Mouse (Mus musculus) kidney, adult 2 months (tissue): ENCODE data around the gene Olfr1179. TPM values are rescaled to one million over a fixed set of nuclear protein-coding genes. Genes with fewer than 3 reads are reported as not detected.
A peak's percentile ranks its signal among the peaks of the same experiment; 100 is the strongest.
"Not testable (repeated sequence)": the region's sequence is repeated elsewhere in the genome, so short reads cannot be mapped to it uniquely, and the experiment has no call there.

Experiments
- DNase-seq: peaks from one replicate; pipeline ENCODE4 v3.0.0; 2021
- H3K27ac ChIP-seq: fragments of 200-500 bp; 2 replicates; pipeline ENCODE4 v1.5.1; 2012; ENCODE audit warnings: low read depth, low read length, control low read depth, inconsistent platforms; ENCODE audit not compliant: insufficient read depth
- H3K27me3 ChIP-seq: fragments of 200-500 bp; replicated peaks from 2 replicates; pipeline ENCODE4 v1.6.1; 2012; ENCODE audit warnings: mild to moderate bottlenecking, moderate library complexity, low read length, inconsistent platforms; ENCODE audit not compliant: control insufficient read depth, insufficient read depth
- H3K36me3 ChIP-seq: fragments of 200-500 bp; 2 replicates; pipeline ENCODE4 v1.6.1; 2012; ENCODE audit warnings: mild to moderate bottlenecking, moderate library complexity, low read length, inconsistent platforms; ENCODE audit not compliant: control insufficient read depth, insufficient read depth
- H3K4me1 ChIP-seq: fragments of 200-500 bp; 2 replicates; pipeline ENCODE4 v1.6.1; 2011; ENCODE audit warnings: low read length; ENCODE audit not compliant: control insufficient read depth, insufficient read depth
- H3K4me3 ChIP-seq: fragments of 200-500 bp; 2 replicates; pipeline ENCODE4 v1.5.1; 2011; ENCODE audit warnings: mild to moderate bottlenecking, low read depth, low read length, control low read depth; ENCODE audit not compliant: insufficient read depth
- CTCF ChIP-seq: fragments of 200-500 bp; conservative IDR thresholded peaks from 2 replicates; pipeline ENCODE4 v1.5.1; 2011; ENCODE audit warnings: low read depth, mild to moderate bottlenecking, control low read depth, low read length, moderate library complexity, mixed read lengths; ENCODE audit not compliant: insufficient read depth, insufficient read length
- POLR2A ChIP-seq: fragments of 200-500 bp; IDR thresholded peaks from one replicate; pipeline ENCODE4 v1.6.1; 2011; ENCODE audit warnings: low read depth, low read length, control low read depth
- WGBS: fragments of 180-500 bp; shearing (Covaris S2); methylation state at CpG from one replicate; pipeline ENCODE4 v1.1.7; 2018; 5-methylcytosine and 5-hydroxymethylcytosine counted together
- polyA plus RNA-seq: library from polyadenylated mRNA; depleted of rRNA; stranded (reverse); fragments of >200 nt; gene quantifications from 2 replicates; pipeline ENCODE4 v1.2.3, GENCODE M21; 2012; rRNA removed

The Olfr1179 gene
- polyA plus RNA-seq = not detected in 2 replicates

- Histone ChIP-seq H3K4me3 (no peak within 1 kb of the TSS), H3K27me3 (no peaks in the 10 kb centered on the region), H3K36me3 (no peaks in the 10 kb centered on the region), H3K27ac (no peak within 1 kb of the TSS), H3K4me1 (no peaks in the 10 kb centered on the region)
- no peak for DNase-seq
- WGBS = 72% methylated on average over 3 of the region's 3 CpGs
- TF ChIP-seq POLR2A = no peak
- TF ChIP-seq CTCF = no peak
Measured at GRCm38 (mm10) chr2:88406353-88406752, at the start of gene Olfr1179. Gene Olfr1179, minus strand, starts transcription at chr2:88406453.

GRCm38 (mm10) chr2:88454567-88454966 lies 48.3 kb upstream of the Olfr1179 start, which contains the start of gene Olfr1183:
Gene Olfr1183, plus strand, starts transcription at chr2:88454867.
- 93% methylated on average over 1 of the region's 1 CpGs for WGBS

GRCm38 (mm10) chr2:88449031-88449430 lies 42.8 kb upstream of the Olfr1179 start, which contains the start of gene Gm13757:
Gene Gm13757, minus strand, starts transcription at chr2:88449131.
- Histone ChIP-seq H3K27me3 (no peaks in the 10 kb centered on the region), H3K36me3 (no peaks in the 10 kb centered on the region), H3K4me3 (no peak within 1 kb of the TSS), H3K27ac (no peak within 1 kb of the TSS), H3K4me1 (no peaks in the 10 kb centered on the region)
- no peak for TF ChIP-seq CTCF
- no peak for TF ChIP-seq POLR2A
- no peak for DNase-seq
- WGBS = 80% methylated on average over 1 of the region's 1 CpGs

More at GRCm38 (mm10) chr2:88454567-88454966, 48.3 kb upstream of the Olfr1179 start, which contains the start of gene Olfr1183:
- not testable (repeated sequence) for H3K36me3 ChIP-seq, H3K4me3 ChIP-seq, H3K4me1 ChIP-seq, DNase-seq, H3K27me3 ChIP-seq, H3K27ac ChIP-seq

- no peak within 1 kb of the TSS for H3K27ac ChIP-seq
- TF ChIP-seq CTCF (no peak), POLR2A (no peak)
- WGBS = 84% methylated on average over 1 of the region's 1 CpGs
- H3K27me3 ChIP-seq = no peaks in the 10 kb centered on the region
- H3K4me1 ChIP-seq = no peaks in the 10 kb centered on the region
- DNase-seq = no peak
- no peaks in the 10 kb centered on the region for H3K36me3 ChIP-seq
- H3K4me3 ChIP-seq = no peak within 1 kb of the TSS
Measured at GRCm38 (mm10) chr2:88426071-88426470, 19.8 kb upstream of the Olfr1179 start, which contains the start of gene Olfr1181. Gene Olfr1181, minus strand, starts transcription at chr2:88426171.

- TF ChIP-seq CTCF (no peak), POLR2A (no peak)
- no peaks in the 10 kb centered on the region for H3K4me1 ChIP-seq
- H3K27ac ChIP-seq = no peak within 1 kb of the TSS
- H3K27me3 ChIP-seq = no peaks in the 10 kb centered on the region
- no peaks in the 10 kb centered on the region for H3K36me3 ChIP-seq
- H3K4me3 ChIP-seq = no peak within 1 kb of the TSS
- WGBS = 53% methylated on average over 2 of the region's 2 CpGs
- DNase-seq = no peak
Measured at GRCm38 (mm10) chr2:88419051-88419450, 12.8 kb upstream of the Olfr1179 start, which contains the start of gene Olfr1180. Gene Olfr1180, minus strand, starts transcription at chr2:88419151.

- Histone ChIP-seq H3K27me3 (no peaks in the 10 kb centered on the region), H3K36me3 (no peaks in the 10 kb centered on the region)
- WGBS = 78% methylated on average over 1 of the region's 1 CpGs
Measured at GRCm38 (mm10) chr2:88386762-88387161, 19.5 kb downstream of the Olfr1179 start, which contains the start of gene Olfr1178. Gene Olfr1178, plus strand, starts transcription at chr2:88387062.

GRCm38 (mm10) chr2:88356304-88356703 lies 49.9 kb downstream of the Olfr1179 start:
- Histone ChIP-seq H3K27me3 (no peaks in the 10 kb centered on the region), H3K4me3 (no peak overlapping the region), H3K27ac (no peak overlapping the region), H3K36me3 (no peaks in the 10 kb centered on the region), H3K4me1 (no peaks in the 10 kb centered on the region)
- DNase-seq = peak; percentile 4
- WGBS = 2% methylated on average over 2 of the region's 2 CpGs
- TF ChIP-seq POLR2A = no peak
- no peak for TF ChIP-seq CTCF

More at GRCm38 (mm10) chr2:88386762-88387161, 19.5 kb downstream of the Olfr1179 start, which contains the start of gene Olfr1178:
- Histone ChIP-seq H3K27ac (no peak within 1 kb of the TSS), H3K4me1 (no peaks in the 10 kb centered on the region), H3K4me3 (no peak within 1 kb of the TSS)
- TF ChIP-seq CTCF = no peak
- TF ChIP-seq POLR2A = no peak
- no peak for DNase-seq

Other genes starting within 250 kb of the Olfr1179 start
- gene Olfr1168, start 224.6 kb downstream of the Olfr1179 start, polyA plus RNA-seq = not detected in 2 replicates
- gene Olfr1170, start 178.1 kb downstream of the Olfr1179 start, polyA plus RNA-seq = not detected in 2 replicates
- gene Olfr1173, start 126.6 kb downstream of the Olfr1179 start, polyA plus RNA-seq = not detected in 2 replicates
- not detected in 2 replicates for gene Olfr1174-ps, start 91.3 kb downstream of the Olfr1179 start, polyA plus RNA-seq
- gene Olfr1175-ps, start 79.2 kb downstream of the Olfr1179 start, polyA plus RNA-seq = not detected in 2 replicates
- not detected in 2 replicates for gene Olfr1176, start 69.7 kb downstream of the Olfr1179 start, polyA plus RNA-seq
- gene Olfr1177-ps, start 60.0 kb downstream of the Olfr1179 start, polyA plus RNA-seq = not detected in 2 replicates
- not detected in 2 replicates for gene Olfr1178, start 19.4 kb downstream of the Olfr1179 start, polyA plus RNA-seq
- gene Olfr1180, start 12.7 kb upstream of the Olfr1179 start, polyA plus RNA-seq = not detected in 2 replicates
- not detected in 2 replicates for gene Olfr1181, start 19.7 kb upstream of the Olfr1179 start, polyA plus RNA-seq
- gene Gm13757, start 42.7 kb upstream of the Olfr1179 start, polyA plus RNA-seq = not detected in 2 replicates
- gene Olfr1183, start 48.4 kb upstream of the Olfr1179 start, polyA plus RNA-seq = not detected in 2 replicates
- not detected in 2 replicates for gene Olfr1184, start 77.1 kb upstream of the Olfr1179 start, polyA plus RNA-seq
- gene Olfr1185-ps1, start 86.9 kb upstream of the Olfr1179 start, polyA plus RNA-seq = not detected in 2 replicates
- not detected in 2 replicates for gene Olfr1186, start 112.1 kb upstream of the Olfr1179 start, polyA plus RNA-seq
- not detected in 2 replicates for gene Olfr1188, start 150.5 kb upstream of the Olfr1179 start, polyA plus RNA-seq
- not detected in 2 replicates for gene Olfr1189, start 180.0 kb upstream of the Olfr1179 start, polyA plus RNA-seq
- not detected in 2 replicates for gene Olfr1191-ps1, start 234.1 kb upstream of the Olfr1179 start, polyA plus RNA-seq
- not detected in 2 replicates for gene Olfr1192-ps1, start 242.1 kb upstream of the Olfr1179 start, polyA plus RNA-seq